Mouse (Mus musculus): ENCODE data around the gene Nwd2. TPM values are rescaled to one million over a fixed set of nuclear protein-coding genes. Genes with fewer than 3 reads are reported as not detected.

Nwd2 gene
- total RNA-seq (2017): not detected in 3 replicates

GRCm38 (mm10) chr5:63649070-63649532 is at the start of gene Nwd2:
Nwd2 (plus strand) TSS chr5:63649102.
- no peak for ATAC-seq (replicated peaks; ENCODE audit: insufficient number of reproducible peaks, low FRiP score, low TSS enrichment, poor library complexity, severe bottlenecking)

DNA sequence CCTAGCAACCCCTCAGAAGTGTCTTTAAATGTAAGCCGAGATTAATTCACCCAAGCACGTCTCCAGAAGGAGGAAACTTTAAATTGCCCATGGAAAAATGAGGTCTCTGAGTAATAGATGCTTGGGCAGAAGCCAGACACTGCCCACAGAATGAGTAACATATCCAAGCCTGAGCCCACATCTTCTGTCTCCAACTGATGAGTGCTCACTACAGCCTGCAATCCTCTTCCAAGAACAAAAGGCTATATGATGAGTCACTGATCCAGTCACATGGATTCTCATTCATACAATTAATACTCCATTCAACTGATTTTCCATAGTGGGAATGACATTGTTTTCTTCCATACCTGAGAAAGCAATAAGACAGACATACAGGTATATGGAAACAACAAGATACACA is 41.5 kb upstream of the Nwd2 start:
- no peak for ATAC-seq (replicated peaks; ENCODE audit: insufficient number of reproducible peaks, low FRiP score, low TSS enrichment, poor library complexity, severe bottlenecking)

DNA sequence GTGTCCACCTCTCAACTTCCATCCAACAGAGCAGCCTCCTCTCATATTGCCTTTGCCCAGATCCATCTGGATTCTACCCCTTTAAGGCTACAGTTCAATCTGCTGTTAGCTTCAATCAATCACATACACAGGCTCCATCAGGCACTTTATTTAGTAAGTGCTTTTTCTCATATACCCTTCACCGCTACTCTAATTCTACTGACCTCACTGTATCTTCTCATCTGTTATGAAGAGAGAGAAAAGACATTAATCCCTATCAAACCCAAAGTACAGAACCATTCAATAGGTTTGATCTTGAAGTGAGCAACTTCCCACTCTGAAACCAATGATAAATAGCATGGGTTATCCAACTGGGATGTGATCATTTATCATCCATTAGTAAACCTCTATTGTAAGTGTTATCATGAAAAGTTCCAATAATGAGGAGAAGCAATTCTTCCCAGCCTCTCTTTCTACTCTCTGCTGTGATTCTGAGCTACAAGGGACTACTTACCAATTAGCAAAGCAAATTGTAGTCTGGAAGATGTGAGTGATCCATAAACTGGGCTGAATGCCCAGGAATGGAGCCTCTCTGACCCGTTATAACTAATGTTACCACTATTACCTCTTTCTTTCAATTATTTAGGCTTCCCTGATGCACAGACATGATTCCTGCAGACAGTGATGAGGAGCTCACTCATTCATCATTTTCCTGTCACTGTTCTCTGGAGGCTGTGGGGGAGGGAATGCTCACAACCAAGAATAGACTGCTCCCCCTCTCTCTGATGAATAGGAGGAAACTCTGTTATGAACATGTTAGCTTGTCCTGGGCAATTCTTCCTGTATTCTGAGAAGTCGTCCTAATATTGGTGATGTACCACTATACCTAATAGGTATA is 31.9 kb upstream of the Nwd2 start:
- ATAC-seq (replicated peaks; ENCODE audit: insufficient number of reproducible peaks, low FRiP score, low TSS enrichment, poor library complexity, severe bottlenecking): no peak

DNA sequence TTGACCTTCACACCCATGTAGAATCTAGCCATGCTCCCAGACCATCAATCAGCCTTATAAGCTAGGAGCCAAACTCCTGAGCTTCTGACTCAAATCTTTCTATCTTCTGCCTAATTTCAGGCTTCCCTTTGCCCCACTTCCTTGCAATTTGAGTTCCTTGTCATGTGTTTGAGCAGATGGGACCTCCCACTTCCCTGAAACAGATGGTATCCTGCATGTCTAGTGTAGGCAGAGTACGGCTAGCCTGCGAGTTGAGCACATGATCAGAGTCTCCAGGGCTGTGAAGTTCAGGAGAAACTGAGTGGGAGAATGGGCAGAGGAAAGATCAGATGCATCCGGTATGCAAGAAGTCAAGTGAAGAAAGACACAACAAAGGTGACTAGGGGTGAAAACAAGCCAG is 24.8 kb upstream of the Nwd2 start:
- ATAC-seq (replicated peaks; ENCODE audit: insufficient number of reproducible peaks, low FRiP score, low TSS enrichment, poor library complexity, severe bottlenecking): no peak

DNA sequence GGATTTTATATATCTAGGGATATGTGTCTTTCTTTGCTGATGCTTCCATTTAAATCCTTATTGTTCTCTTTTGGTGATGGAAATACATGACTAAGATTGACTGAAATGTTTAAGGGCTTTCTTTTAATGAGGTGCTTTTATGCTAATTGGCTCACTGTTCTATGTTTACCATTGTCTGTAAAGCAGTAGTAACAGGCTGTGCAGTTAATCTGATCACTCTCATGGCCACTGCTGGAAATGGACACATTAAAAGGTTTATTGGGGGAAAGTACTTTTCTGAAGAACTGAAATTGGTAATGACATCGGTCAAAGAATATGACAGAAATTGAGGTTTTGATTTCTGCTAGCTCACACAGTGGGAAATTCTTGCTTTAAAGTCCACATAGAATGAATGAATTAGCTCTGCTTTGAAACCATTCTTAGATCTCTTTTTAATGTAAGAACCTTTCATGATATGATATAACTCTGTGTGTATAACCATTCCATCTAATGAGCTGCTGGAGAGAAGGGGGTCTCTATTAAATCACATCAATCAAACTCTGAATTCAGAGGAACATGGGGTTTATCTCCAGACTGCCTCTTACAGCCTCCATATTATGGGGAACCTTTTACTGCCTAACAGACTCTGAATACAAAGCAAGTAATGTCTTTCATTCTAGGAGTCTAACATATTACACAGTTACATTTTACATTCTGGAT is 20.9 kb upstream of the Nwd2 start:
- ATAC-seq (replicated peaks; ENCODE audit: insufficient number of reproducible peaks, low FRiP score, low TSS enrichment, poor library complexity, severe bottlenecking): no peak

DNA sequence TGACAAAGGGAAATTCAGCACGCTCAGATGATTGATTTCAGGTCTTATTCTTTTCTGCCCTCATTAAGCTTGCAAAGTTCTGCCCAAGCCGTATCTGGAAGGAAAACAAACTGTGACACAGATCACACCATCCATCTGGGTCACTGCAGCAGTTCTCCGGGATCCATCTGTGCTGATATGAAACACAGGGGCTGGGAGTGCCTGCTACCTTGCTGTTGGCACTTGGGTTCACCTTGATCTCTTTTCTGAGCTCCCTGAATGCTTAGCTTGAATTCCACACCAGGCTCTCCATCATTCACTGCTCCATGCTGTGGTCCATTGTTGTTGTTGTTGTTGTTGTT is 20.4 kb upstream of the Nwd2 start:
- no peak for ATAC-seq (replicated peaks; ENCODE audit: insufficient number of reproducible peaks, low FRiP score, low TSS enrichment, poor library complexity, severe bottlenecking)

- ATAC-seq (replicated peaks; ENCODE audit: insufficient number of reproducible peaks, low FRiP score, low TSS enrichment, poor library complexity, severe bottlenecking): no peak
Observed at GRCm38 (mm10) chr5:63634636-63635035, 14.3 kb upstream of the Nwd2 start.

DNA sequence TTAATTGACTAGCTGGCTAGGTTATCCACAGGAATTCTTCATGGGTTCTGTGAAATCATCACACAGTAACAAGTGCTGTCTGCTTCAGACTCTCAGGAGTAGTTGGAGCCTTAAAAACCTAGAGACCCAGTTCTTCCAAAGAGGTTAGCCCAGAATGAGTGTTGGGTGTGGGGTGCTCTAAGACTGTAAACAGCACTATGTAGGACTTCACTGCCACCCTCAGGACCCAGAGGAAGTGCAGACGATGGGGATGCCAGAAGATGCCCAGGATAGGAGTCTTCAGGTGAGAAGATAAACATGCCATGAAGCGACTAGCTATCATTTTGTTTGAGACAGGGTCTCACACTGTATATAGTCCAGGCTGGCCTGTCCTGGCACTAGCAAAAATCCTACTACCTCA is 715 bp upstream of the Nwd2 start:
- no peak for ATAC-seq (replicated peaks; ENCODE audit: insufficient number of reproducible peaks, low FRiP score, low TSS enrichment, poor library complexity, severe bottlenecking)

- ATAC-seq (replicated peaks; ENCODE audit: insufficient number of reproducible peaks, low FRiP score, low TSS enrichment, poor library complexity, severe bottlenecking): no peak
Observed at GRCm38 (mm10) chr5:63649533-63650464, 897 bp downstream of the Nwd2 start.

DNA sequence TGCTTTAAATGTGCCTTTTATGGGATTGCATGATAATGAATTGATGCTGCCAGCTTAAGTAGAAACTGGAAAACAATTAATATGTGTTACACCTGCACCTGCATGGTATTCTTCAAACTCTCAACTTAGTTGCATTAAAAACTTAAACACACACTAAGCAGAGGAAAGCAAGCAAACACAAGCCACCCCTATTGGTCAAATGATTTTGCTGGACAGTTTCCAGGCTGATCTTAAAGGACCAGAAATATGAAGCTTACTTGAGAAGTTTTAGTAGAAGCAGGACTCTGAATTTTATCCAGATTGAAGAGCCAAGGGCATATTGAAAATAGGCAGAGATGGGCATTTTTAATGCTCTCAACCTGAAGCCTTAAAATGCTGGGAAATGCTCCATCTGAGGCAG is 2.9 kb downstream of the Nwd2 start:
- no peak for ATAC-seq (replicated peaks; ENCODE audit: insufficient number of reproducible peaks, low FRiP score, low TSS enrichment, poor library complexity, severe bottlenecking)

- no peak for ATAC-seq (replicated peaks; ENCODE audit: insufficient number of reproducible peaks, low FRiP score, low TSS enrichment, poor library complexity, severe bottlenecking)
Observed at GRCm38 (mm10) chr5:63652705-63653104, 3.8 kb downstream of the Nwd2 start.

DNA sequence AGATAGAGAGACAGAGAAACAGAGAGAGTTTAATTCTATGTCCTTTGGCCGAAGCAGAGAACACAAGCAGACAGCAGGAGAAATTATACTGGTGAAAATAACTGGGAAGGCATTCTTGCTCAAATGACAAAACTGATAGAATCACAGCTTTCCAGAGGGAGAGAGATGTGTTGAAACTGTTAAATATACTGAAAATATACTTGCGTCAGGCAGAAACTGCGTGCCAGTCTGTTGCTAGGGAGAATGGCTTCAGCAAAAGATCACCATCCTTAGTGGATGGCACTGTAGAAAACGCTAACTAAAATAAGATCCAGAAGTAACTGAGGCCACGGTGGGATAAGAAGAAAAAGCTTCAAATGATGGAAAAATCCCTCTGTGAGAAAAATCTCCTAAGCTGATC is 18.0 kb downstream of the Nwd2 start:
- ATAC-seq (replicated peaks; ENCODE audit: insufficient number of reproducible peaks, low FRiP score, low TSS enrichment, poor library complexity, severe bottlenecking): no peak

DNA sequence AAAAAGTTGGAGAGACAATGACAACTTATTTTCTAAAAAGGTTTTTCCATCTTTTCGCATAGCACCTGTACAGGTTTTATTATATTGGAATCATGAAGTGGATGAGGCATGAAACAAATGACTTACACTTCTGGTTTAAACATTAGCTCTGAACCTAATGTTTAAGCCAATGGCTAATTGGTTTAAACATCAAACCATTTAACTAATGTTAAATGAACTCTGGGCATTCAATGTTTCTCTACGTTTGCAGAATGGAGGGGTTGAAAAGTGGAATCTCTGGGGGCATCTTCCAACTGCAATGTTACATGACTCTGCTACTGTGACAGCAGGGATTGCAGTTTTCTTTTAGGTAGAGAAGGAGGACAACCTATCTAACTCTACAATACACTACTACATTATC is 27.0 kb downstream of the Nwd2 start:
- no peak for ATAC-seq (replicated peaks; ENCODE audit: insufficient number of reproducible peaks, low FRiP score, low TSS enrichment, poor library complexity, severe bottlenecking)

DNA sequence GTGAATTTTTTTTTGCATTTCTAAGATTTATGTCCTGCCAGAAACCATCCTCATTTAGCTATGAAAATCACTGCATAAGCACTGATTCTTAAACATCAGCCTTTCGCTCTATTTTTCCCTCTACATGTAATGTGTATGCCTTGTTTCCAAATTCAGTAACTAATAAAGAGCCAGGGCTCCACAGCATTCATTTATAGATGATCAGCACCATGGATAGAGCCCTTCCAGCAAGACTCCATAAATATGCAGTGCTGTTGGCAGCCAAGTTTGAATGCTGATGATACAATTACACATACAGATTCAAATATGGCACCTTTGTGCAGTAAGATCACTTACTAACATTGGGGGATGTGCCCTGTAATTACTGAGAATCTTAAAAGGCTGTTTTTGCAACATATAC is 40.2 kb downstream of the Nwd2 start:
- ATAC-seq (replicated peaks; ENCODE audit: insufficient number of reproducible peaks, low FRiP score, low TSS enrichment, poor library complexity, severe bottlenecking): no peak

DNA sequence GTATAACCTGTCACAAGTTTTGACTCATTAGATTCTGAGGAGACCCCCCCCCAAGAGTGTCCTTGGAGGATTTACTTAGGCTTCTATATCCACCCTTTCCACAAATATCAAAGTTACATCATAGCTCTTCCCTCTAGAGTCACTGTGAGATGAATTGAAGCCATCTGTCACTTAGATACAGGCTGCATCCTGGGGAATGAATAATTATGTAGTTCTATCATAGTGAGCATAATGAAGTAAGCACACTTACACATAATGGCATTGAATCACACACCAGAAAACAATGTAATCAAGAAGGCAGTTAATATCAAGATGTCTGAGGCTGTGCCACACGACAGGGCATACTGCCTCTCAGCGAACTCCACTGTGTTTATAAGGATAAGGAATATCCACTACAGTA is 47.9 kb downstream of the Nwd2 start:
- no peak for ATAC-seq (replicated peaks; ENCODE audit: insufficient number of reproducible peaks, low FRiP score, low TSS enrichment, poor library complexity, severe bottlenecking)

DNA sequence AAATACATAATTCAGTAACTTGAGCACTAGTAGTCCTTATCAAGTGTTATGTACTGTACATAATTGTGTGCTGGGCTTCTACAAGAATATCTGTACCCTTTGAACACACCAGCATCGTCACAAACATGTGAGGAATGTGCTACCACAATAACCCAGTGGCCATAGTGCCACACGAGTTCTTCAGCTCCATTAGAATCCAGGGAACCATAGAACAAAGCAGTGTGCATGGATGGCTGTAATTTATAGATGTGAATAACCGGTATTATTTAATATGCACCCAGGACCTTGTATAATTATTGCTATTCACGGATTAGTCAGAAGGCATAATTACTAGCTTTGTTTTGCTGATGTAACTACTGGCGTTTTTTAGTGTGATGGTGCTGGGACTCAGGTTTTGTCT is 48.3 kb downstream of the Nwd2 start:
- ATAC-seq (replicated peaks; ENCODE audit: insufficient number of reproducible peaks, low FRiP score, low TSS enrichment, poor library complexity, severe bottlenecking): no peak

GRCm38 (mm10) chr5:63728955-63729354 is 80.1 kb downstream of the Nwd2 start:
- no peak for ATAC-seq (replicated peaks; ENCODE audit: insufficient number of reproducible peaks, low FRiP score, low TSS enrichment, poor library complexity, severe bottlenecking)

DNA sequence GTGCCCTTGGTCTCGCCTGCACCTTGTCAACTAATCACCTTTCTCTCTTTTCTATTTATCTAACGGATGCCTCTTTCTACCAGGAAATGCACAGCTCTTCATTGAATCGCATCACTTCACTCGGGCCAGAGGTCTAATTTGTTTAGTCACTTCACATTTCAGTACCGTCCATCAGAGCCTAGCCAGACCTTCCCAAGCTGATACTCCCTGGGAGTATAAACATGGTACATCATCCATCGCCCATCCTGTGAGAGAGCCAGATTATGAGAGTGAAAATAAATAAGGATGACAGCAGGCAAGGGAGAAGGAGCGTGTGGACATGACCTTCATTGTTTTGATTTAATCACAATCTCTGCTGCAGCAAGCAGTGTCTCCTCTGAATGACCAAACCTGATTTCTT is 86.6 kb downstream of the Nwd2 start:
- ATAC-seq (replicated peaks; ENCODE audit: insufficient number of reproducible peaks, low FRiP score, low TSS enrichment, poor library complexity, severe bottlenecking): no peak

GRCm38 (mm10) chr5:63743426-63743825 is 94.5 kb downstream of the Nwd2 start:
- no peak for ATAC-seq (replicated peaks; ENCODE audit: insufficient number of reproducible peaks, low FRiP score, low TSS enrichment, poor library complexity, severe bottlenecking)

Data from monocyte, adult 5-6 weeks (primary cell).